21 mouse cellular contexts compared by ENCODE assay signal in genomic region chr8:12500291-12500690, GRCm38 (mm10).
"Had no signal": no experiment of that assay in that cellular context is flagged by ENCODE, and none has a peak within 500 bp of the region (broad histone marks: within the 10 kb centered on the region; RNA-seq: fewer than 3 reads in every experiment).

No protein-coding gene starts in this region.

- H3K27ac ChIP-seq: kidney, postnatal 0 days; layer of hippocampus, adult 2 months; limb, embryonic 10.5 days; limb, embryonic 13.5 days; liver, embryonic 12.5 days; liver, embryonic 15.5 days; lung, embryonic 15.5 days; neural tube, embryonic 12.5 days; neural tube, embryonic 15.5 days; stomach, postnatal 0 days had no signal

- H3K9me3 ChIP-seq: limb, embryonic 10.5 days; limb, embryonic 13.5 days; liver, embryonic 12.5 days; liver, embryonic 15.5 days; lung, embryonic 15.5 days; neural tube, embryonic 12.5 days; neural tube, embryonic 15.5 days had no signal

- H3K4me3 ChIP-seq: layer of hippocampus, adult 2 months; limb, embryonic 10.5 days; limb, embryonic 13.5 days; liver, embryonic 12.5 days; liver, embryonic 15.5 days; lung, embryonic 15.5 days; neural tube, embryonic 12.5 days; neural tube, embryonic 15.5 days had no signal

- H3K9ac ChIP-seq: limb, embryonic 13.5 days; liver, embryonic 12.5 days; liver, embryonic 15.5 days; lung, embryonic 15.5 days; neural tube, embryonic 12.5 days; neural tube, embryonic 15.5 days had no signal

- H3K4me2 ChIP-seq: limb, embryonic 13.5 days; liver, embryonic 12.5 days; liver, embryonic 15.5 days; lung, embryonic 15.5 days; neural tube, embryonic 12.5 days; neural tube, embryonic 15.5 days had no signal

- DNase-seq: layer of hippocampus, adult 9-11 months; liver; lung, adult 18-20 months; lung, postnatal 10 days; lung, postnatal 36 days; right cerebral cortex, adult 18-20 months; right cerebral cortex, postnatal 14 days; right cerebral cortex, postnatal 4 days; thymus, adult 2 months; thymus, postnatal 14 days; thymus, postnatal 4 days had no signal

- H3K4me1 ChIP-seq: liver, embryonic 12.5 days; liver, embryonic 15.5 days; lung, embryonic 15.5 days had no signal

- ATAC-seq: liver, embryonic 12.5 days had no signal

- H3K36me3 ChIP-seq: limb, embryonic 10.5 days; limb, embryonic 13.5 days; liver, embryonic 12.5 days; liver, embryonic 15.5 days; lung, embryonic 15.5 days; neural tube, embryonic 12.5 days; neural tube, embryonic 15.5 days had no signal
